Mouse (Mus musculus) ES-Bruce4 (cell line): ENCODE data around the gene Ninj1.

Experiments used
- CTCF ChIP-seq: IDR thresholded peaks from one replicate; pipeline ENCODE4 v1.8.1; 2011; ENCODE audit warnings: low read depth, low read length
- EP300 ChIP-seq: IDR thresholded peaks from 2 replicates; pipeline ENCODE4 v1.6.1; 2011; ENCODE audit warnings: low read depth, low read length; ENCODE audit not compliant: insufficient read depth

DNA sequence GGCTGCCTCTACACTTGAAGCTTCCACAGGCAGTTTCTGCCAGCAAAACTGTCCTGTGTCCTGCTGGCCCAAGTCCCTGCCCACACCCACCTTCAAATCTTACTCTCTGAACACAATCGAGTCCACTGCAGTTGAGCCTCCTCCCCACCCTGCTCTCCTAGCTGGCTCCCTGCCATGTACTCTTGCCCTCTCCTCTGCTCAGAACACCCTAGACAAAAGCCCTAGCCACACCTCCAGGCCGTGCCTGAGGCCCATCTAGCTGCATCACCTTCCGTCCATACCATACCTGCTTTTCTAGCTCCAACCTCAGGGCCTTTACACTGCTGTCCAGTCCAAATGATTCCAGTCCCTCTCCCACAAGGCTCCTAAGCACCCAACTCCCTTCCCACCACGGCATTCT lies 46.7 kb upstream of the Ninj1 start:
- TF ChIP-seq CTCF (no peak), EP300 (no peak)
